Mouse (Mus musculus): ENCODE results near the gene Tvp23a.

DNA sequence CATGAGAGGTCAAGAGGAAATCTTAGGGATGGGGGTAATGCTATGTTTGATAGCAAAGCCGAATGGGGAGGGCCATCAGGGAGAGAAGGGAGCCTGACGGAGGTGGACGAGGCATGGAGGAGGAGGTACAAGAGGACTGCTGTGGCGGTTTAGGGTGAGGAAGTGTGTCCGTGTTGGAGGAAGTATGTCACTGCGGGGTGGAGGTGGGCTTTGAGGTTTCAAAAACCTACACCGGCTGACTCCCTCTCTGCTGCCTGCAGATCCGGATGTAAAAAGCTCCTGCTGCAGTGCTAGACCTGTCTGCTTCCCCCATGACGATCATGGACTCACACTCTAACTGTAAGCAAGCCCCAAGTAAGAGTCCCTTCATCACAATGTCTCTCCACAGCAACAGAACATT, 54.6 kb downstream of the Tvp23a start:
- TF ChIP-seq POLR2A (IDR thresholded peaks at IDR 0.05; ENCODE audit: insufficient read length, low read depth) (no peak), USF1 (IDR thresholded peaks at IDR 0.05; ENCODE audit: low read depth) (no peak), TCF3 (IDR thresholded peaks at IDR 0.05; ENCODE audit: insufficient read length, low read depth) (no peak)

Measured in myocyte (in vitro differentiated cells).